Mouse (Mus musculus) neural tube, embryonic 13.5 days (tissue): ENCODE results near the gene Picalm. TPM values are rescaled to one million over a fixed set of nuclear protein-coding genes. Genes with fewer than 3 reads are reported as not detected.

Experiments used
- ATAC-seq: fragments of 200-750 bp; cut with Nextera tagmentation; 2 replicates; pipeline ENCODE4 v1.8.0; 2017; ENCODE audit warnings: low read depth, mild to moderate bottlenecking, moderate TSS enrichment, moderate library complexity
- H3K27ac ChIP-seq: fragments of 300-500 bp; sonication (generic); replicated peaks from 2 replicates; pipeline ENCODE4 v1.5.1; 2015; ENCODE audit warnings: moderate library complexity, mild to moderate bottlenecking, inconsistent platforms
- H3K27me3 ChIP-seq: fragments of 300-500 bp; sonication (generic); 2 replicates; pipeline ENCODE4 v1.6.1; 2015; ENCODE audit warnings: mild to moderate bottlenecking, inconsistent platforms
- H3K36me3 ChIP-seq: fragments of 300-500 bp; sonication (generic); 2 replicates; pipeline ENCODE4 v1.6.1; 2015; ENCODE audit warnings: mild to moderate bottlenecking, inconsistent platforms
- H3K4me1 ChIP-seq: fragments of 300-500 bp; sonication (generic); replicated peaks from 2 replicates; pipeline ENCODE4 v1.6.1; 2015; ENCODE audit warnings: inconsistent platforms
- H3K4me2 ChIP-seq: fragments of 300-500 bp; sonication (generic); 2 replicates; pipeline ENCODE4 v1.6.1; 2015; ENCODE audit warnings: inconsistent platforms, mild to moderate bottlenecking, moderate library complexity
- H3K4me3 ChIP-seq: fragments of 300-500 bp; sonication (generic); 2 replicates; pipeline ENCODE4 v1.5.1; 2015; ENCODE audit warnings: mild to moderate bottlenecking, inconsistent platforms
- H3K9ac ChIP-seq: fragments of 300-500 bp; sonication (generic); 2 replicates; pipeline ENCODE4 v1.6.1; 2015; ENCODE audit warnings: moderate library complexity, mild to moderate bottlenecking, inconsistent platforms
- H3K9me3 ChIP-seq: fragments of 300-500 bp; sonication (generic); 2 replicates; pipeline ENCODE4 v1.6.1; 2016; ENCODE audit warnings: inconsistent platforms
- WGBS: fragments of 180-500 bp; shearing (Covaris S2); methylation state at CpG from one replicate; pipeline ENCODE4 v1.1.7; 2015; 5-methylcytosine and 5-hydroxymethylcytosine counted together
- polyA plus RNA-seq: library from polyadenylated mRNA; unstranded; fragments of >200 nt; fragmentation: Nextera tagmentation; extraction: Ambion mirVana; gene quantifications from 2 replicates; pipeline ENCODE4 v1.2.1, GENCODE M21; 2015

Gene Picalm
- polyA plus RNA-seq, 1 experiment from 2014 or later, result 39.5 TPM

- Histone ChIP-seq H3K4me2 (no peak overlapping the region), H3K4me3 (no peak overlapping the region), H3K9me3 (no peaks in the 10 kb centered on the region), H3K4me1 (peaks cover 16% of the 10 kb centered on the region), H3K9ac (no peak overlapping the region), H3K27ac (no peak overlapping the region), H3K27me3 (no peaks in the 10 kb centered on the region), H3K36me3 (no peaks in the 10 kb centered on the region)
- no peak for ATAC-seq
- WGBS, result 77% methylated on average over 4 of the region's 4 CpGs
Measured at GRCm38 (mm10) chr7:90138359-90138758, 8.3 kb downstream of the Picalm start.

GRCm38 (mm10) chr7:90140290-90140689 is 10.3 kb downstream of the Picalm start:
- Histone ChIP-seq H3K27ac (no peak overlapping the region), H3K9me3 (no peaks in the 10 kb centered on the region), H3K4me3 (no peak overlapping the region), H3K4me2 (no peak overlapping the region), H3K9ac (no peak overlapping the region), H3K36me3 (no peaks in the 10 kb centered on the region), H3K27me3 (no peaks in the 10 kb centered on the region), H3K4me1 (peaks cover 12% of the 10 kb centered on the region)
- WGBS, result 78% methylated on average over 3 of the region's 3 CpGs
- ATAC-seq, result no peak

GRCm38 (mm10) chr7:90144275-90144674 is 14.3 kb downstream of the Picalm start:
- Histone ChIP-seq H3K36me3 (no peaks in the 10 kb centered on the region), H3K4me1 (peaks cover 31% of the 10 kb centered on the region), H3K9me3 (no peaks in the 10 kb centered on the region), H3K27me3 (no peaks in the 10 kb centered on the region), H3K9ac (no peak overlapping the region), H3K4me2 (no peak overlapping the region), H3K4me3 (no peak overlapping the region), H3K27ac (no peak overlapping the region)
- 97% methylated on average over 2 of the region's 2 CpGs for WGBS
- no peak for ATAC-seq

GRCm38 (mm10) chr7:90144971-90145370 is 15.0 kb downstream of the Picalm start:
- Histone ChIP-seq H3K27me3 (no peaks in the 10 kb centered on the region), H3K27ac (no peak overlapping the region), H3K9me3 (no peaks in the 10 kb centered on the region), H3K4me3 (no peak overlapping the region), H3K36me3 (no peaks in the 10 kb centered on the region), H3K4me2 (no peak overlapping the region), H3K4me1 (peaks cover 27% of the 10 kb centered on the region), H3K9ac (no peak overlapping the region)
- ATAC-seq, result no peak
- 91% methylated on average over 2 of the region's 2 CpGs for WGBS

DNA sequence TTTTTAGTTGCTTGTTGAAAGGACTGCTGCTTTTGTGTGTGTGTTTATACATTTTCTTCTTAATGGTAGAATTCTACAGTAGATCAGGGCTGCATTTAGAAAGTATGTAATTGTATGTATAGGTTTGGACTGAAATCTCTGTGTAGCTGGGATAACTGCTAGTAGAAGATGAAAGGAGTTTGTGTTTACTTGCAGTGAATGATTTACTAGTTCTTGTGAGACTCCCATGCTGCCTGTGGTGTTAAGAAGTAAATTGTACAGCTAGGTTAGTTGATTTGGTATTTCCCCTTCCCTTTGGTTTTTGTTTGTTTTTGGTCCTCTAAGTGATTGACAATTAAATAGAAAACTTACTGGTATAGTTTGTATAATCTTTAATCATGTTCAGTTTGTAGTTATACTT is 15.4 kb downstream of the Picalm start:
- H3K9ac ChIP-seq, result no peak overlapping the region
- no peak for ATAC-seq
- H3K36me3 ChIP-seq, result no peaks in the 10 kb centered on the region
- peaks cover 27% of the 10 kb centered on the region for H3K4me1 ChIP-seq
- H3K27me3 ChIP-seq, result no peaks in the 10 kb centered on the region
- H3K9me3 ChIP-seq, result no peaks in the 10 kb centered on the region
- H3K27ac ChIP-seq, result no peak overlapping the region
- H3K4me2 ChIP-seq, result no peak overlapping the region
- H3K4me3 ChIP-seq, result no peak overlapping the region

DNA sequence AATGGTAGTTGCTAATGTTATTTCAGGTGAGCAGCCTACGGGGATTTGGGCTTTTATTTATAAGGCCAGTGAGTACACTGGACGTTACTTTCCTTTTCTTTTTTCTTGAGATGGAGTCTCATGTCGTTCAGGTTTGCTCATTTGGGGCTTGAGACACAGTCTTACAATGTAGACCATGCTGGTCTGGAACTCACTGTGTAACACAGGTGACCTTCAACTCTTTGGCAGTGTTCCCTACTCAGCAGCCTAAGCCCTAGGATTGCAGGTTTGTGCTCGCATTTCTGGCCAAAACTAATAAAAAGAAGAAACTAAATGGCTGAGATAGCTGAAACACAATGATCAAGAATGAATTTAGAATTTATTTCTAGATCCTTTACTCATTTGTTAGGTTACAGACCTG is 15.9 kb downstream of the Picalm start:
- H3K9me3 ChIP-seq, result no peaks in the 10 kb centered on the region
- peaks cover 27% of the 10 kb centered on the region for H3K4me1 ChIP-seq
- no peak overlapping the region for H3K4me3 ChIP-seq
- 65% methylated on average over 4 of the region's 4 CpGs for WGBS
- H3K4me2 ChIP-seq, result no peak overlapping the region
- H3K27me3 ChIP-seq, result no peaks in the 10 kb centered on the region
- H3K9ac ChIP-seq, result no peak overlapping the region
- H3K36me3 ChIP-seq, result no peaks in the 10 kb centered on the region
- no peak for ATAC-seq
- no peak overlapping the region for H3K27ac ChIP-seq

DNA sequence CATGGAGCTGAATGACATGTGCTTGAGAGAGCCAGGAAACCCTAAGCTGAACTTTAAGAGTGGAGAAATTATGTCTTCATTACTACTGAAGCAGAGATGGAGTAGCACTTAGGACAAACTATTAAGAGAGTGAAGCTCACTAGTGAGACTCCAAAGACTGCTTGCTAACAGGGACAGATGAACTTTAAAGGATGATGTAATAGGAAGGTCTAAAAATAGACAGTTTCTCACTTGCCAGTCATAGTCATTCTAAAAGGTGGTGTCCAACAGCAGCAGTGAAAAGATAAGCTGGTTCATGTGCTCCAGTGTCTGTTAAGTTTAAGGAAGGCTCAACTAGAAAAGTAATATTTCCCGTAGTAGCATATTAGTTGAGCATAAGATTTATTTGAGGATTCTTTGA is 16.3 kb downstream of the Picalm start:
- H3K4me1 ChIP-seq, result peaks cover 23% of the 10 kb centered on the region
- no peak overlapping the region for H3K9ac ChIP-seq
- H3K27me3 ChIP-seq, result no peaks in the 10 kb centered on the region
- no peaks in the 10 kb centered on the region for H3K36me3 ChIP-seq
- WGBS, result 84% methylated on average over 1 of the region's 1 CpGs
- no peak overlapping the region for H3K4me2 ChIP-seq
- H3K9me3 ChIP-seq, result no peaks in the 10 kb centered on the region
- ATAC-seq, result no peak
- no peak overlapping the region for H3K27ac ChIP-seq
- H3K4me3 ChIP-seq, result no peak overlapping the region

DNA sequence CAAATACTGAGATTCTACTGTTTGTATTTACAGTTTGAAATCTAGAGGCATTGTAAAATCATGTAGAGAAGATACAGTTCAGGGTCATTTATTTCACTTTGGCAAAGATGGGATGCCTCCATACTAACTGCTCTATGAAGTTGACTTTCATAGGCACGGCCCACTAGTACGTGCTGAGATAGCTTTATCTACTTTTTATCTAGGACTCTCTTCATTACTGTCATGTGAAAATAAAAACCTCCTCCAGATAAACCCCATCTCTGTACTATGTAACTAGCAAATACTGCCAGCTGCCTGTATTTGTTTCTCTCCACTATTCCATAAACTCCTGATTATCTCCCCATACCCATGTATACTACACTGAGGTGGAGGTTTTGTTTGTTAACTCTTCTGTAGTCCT is 18.0 kb downstream of the Picalm start:
- no peak for ATAC-seq
- H3K9ac ChIP-seq, result no peak overlapping the region
- no peak overlapping the region for H3K27ac ChIP-seq
- WGBS, result 91% methylated on average over 2 of the region's 2 CpGs
- no peaks in the 10 kb centered on the region for H3K27me3 ChIP-seq
- H3K36me3 ChIP-seq, result no peaks in the 10 kb centered on the region
- no peak overlapping the region for H3K4me2 ChIP-seq
- H3K4me3 ChIP-seq, result no peak overlapping the region
- H3K9me3 ChIP-seq, result no peaks in the 10 kb centered on the region
- peaks cover 23% of the 10 kb centered on the region for H3K4me1 ChIP-seq

- 68% methylated on average over 1 of the region's 1 CpGs for WGBS
- Histone ChIP-seq H3K4me3 (no peak overlapping the region), H3K4me1 (peaks cover 23% of the 10 kb centered on the region), H3K36me3 (no peaks in the 10 kb centered on the region), H3K27ac (no peak overlapping the region), H3K4me2 (no peak overlapping the region), H3K9ac (no peak overlapping the region), H3K9me3 (no peaks in the 10 kb centered on the region), H3K27me3 (no peaks in the 10 kb centered on the region)
- no peak for ATAC-seq
Measured at GRCm38 (mm10) chr7:90148516-90148915, 18.5 kb downstream of the Picalm start.

DNA sequence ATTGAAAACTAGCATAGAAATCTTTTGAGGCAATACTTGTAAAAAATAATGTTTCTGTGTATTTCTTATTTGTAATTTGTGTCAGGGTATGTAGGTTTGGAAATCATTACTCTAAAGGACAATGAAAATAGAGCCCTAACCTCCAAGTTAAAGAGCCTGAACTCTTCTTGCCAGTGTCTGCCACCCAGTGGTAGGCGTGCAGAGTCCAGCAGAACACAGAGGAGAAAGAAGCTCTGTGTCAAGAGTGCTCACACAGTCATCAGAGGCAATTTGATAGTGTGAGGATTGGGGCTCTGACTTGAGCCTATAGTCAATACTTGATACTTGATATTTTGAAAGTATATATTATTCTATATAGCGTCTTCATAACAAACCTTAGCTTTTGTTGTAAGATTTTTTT is 20.3 kb downstream of the Picalm start:
- Histone ChIP-seq H3K4me3 (no peak overlapping the region), H3K9ac (no peak overlapping the region), H3K27ac (no peak overlapping the region), H3K4me1 (peaks cover 23% of the 10 kb centered on the region), H3K4me2 (no peak overlapping the region), H3K27me3 (no peaks in the 10 kb centered on the region), H3K36me3 (no peaks in the 10 kb centered on the region), H3K9me3 (no peaks in the 10 kb centered on the region)
- 0 out of 2 replicates have a peak, but pooled peaks have one; percentile 59 for ATAC-seq
- 50% methylated on average over 2 of the region's 2 CpGs for WGBS

GRCm38 (mm10) chr7:90158034-90158433 is 28.0 kb downstream of the Picalm start:
- WGBS, result 85% methylated on average over 2 of the region's 2 CpGs
- Histone ChIP-seq H3K4me2 (no peak overlapping the region), H3K9me3 (0 out of 2 replicates have a peak, but pooled peaks cover 2% of the 10 kb centered on the region), H3K27me3 (no peaks in the 10 kb centered on the region), H3K4me3 (no peak overlapping the region), H3K27ac (no peak overlapping the region), H3K9ac (no peak overlapping the region), H3K4me1 (no peaks in the 10 kb centered on the region), H3K36me3 (peaks cover 23% of the 10 kb centered on the region)
- ATAC-seq, result no peak

DNA sequence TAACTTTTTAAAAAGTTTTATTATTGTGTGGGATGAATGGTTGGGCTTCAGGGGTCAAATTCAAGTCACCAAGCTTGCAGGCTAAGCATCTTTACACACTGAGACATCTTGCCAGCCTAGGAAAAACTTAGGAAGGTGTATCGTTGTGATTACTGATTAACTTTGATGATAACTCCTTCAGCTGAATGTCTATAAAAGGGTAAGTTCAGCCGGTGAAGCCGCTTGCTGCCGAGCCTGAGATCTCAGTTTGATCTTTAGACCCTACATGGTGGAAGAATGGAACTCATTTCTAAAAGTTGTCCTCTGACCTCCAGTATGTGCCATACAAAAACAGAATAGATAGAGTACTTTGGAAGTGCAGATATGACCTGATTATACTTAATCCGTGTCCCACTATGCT is 30.6 kb downstream of the Picalm start:
- no peak overlapping the region for H3K9ac ChIP-seq
- H3K27me3 ChIP-seq, result no peaks in the 10 kb centered on the region

GRCm38 (mm10) chr7:90164276-90164675 is 34.3 kb downstream of the Picalm start:
- Histone ChIP-seq H3K4me1 (no peaks in the 10 kb centered on the region), H3K9ac (no peak overlapping the region), H3K27ac (no peak overlapping the region), H3K4me3 (no peak overlapping the region), H3K4me2 (no peak overlapping the region), H3K9me3 (0 out of 2 replicates have a peak, but pooled peaks cover 2% of the 10 kb centered on the region), H3K27me3 (no peaks in the 10 kb centered on the region), H3K36me3 (peaks cover 49% of the 10 kb centered on the region)
- ATAC-seq, result no peak
- WGBS, result 91% methylated on average over 1 of the region's 1 CpGs

More for the DNA sequence above, 30.6 kb downstream of the Picalm start:
- H3K27ac ChIP-seq, result no peak overlapping the region
- H3K9me3 ChIP-seq, result 0 out of 2 replicates have a peak, but pooled peaks cover 2% of the 10 kb centered on the region
- peaks cover 29% of the 10 kb centered on the region for H3K36me3 ChIP-seq
- ATAC-seq, result no peak
- WGBS, result 94% methylated on average over 5 of the region's 5 CpGs
- H3K4me3 ChIP-seq, result no peak overlapping the region
- no peak overlapping the region for H3K4me2 ChIP-seq
- H3K4me1 ChIP-seq, result no peaks in the 10 kb centered on the region
